Mouse (Mus musculus): ENCODE data around the gene Hdgfl2. TPM values are rescaled to one million over a fixed set of nuclear protein-coding genes. Genes with fewer than 3 reads are reported as not detected.

The Hdgfl2 gene
- polyA plus RNA-seq, 1 experiment from 2014 or later = 155 TPM

GRCm38 (mm10) chr17:56108334-56109044 lies 29.1 kb downstream of the Hdgfl2 start:
- 74% methylated on average over 6 of the region's 6 CpGs for WGBS
- H3K4me2 ChIP-seq = no peak overlapping the region
- H3K9ac ChIP-seq = no peak overlapping the region
- H3K27ac ChIP-seq = no peak overlapping the region
- no peak overlapping the region for H3K4me3 ChIP-seq
- no peak for ATAC-seq (ENCODE audit: insufficient number of reproducible peaks, insufficient read depth, low FRiP score, low TSS enrichment, low read depth)
- no peaks in the 10 kb centered on the region for H3K4me1 ChIP-seq
- peaks cover 17% of the 10 kb centered on the region for H3K36me3 ChIP-seq
- H3K27me3 ChIP-seq = no peaks in the 10 kb centered on the region
- no peaks in the 10 kb centered on the region for H3K9me3 ChIP-seq

- Histone ChIP-seq H3K9ac (no peak within 1 kb of the TSS), H3K9me3 (no peaks in the 10 kb centered on the region), H3K4me3 (no peak within 1 kb of the TSS), H3K27me3 (no peaks in the 10 kb centered on the region), H3K4me1 (no peaks in the 10 kb centered on the region), H3K4me2 (no peak within 1 kb of the TSS), H3K36me3 (0 out of 2 replicates have a peak, but pooled peaks cover 11% of the 10 kb centered on the region), H3K27ac (no peak within 1 kb of the TSS)
- ATAC-seq (ENCODE audit: insufficient number of reproducible peaks, insufficient read depth, low FRiP score, low TSS enrichment, low read depth) = 0 out of 2 replicates have a peak, but pooled peaks have one; percentile 22
- 66% methylated on average over 10 of the region's 10 CpGs for WGBS
Observed at GRCm38 (mm10) chr17:56109219-56110051, 30.0 kb downstream of the Hdgfl2 start, which contains the start of gene Plin4. Plin4 (minus strand) TSS chr17:56109803.

GRCm38 (mm10) chr17:56110571-56110970 lies 31.1 kb downstream of the Hdgfl2 start:
- no peaks in the 10 kb centered on the region for H3K4me1 ChIP-seq
- 68% methylated on average over 4 of the region's 4 CpGs for WGBS
- no peaks in the 10 kb centered on the region for H3K27me3 ChIP-seq
- 0 out of 2 replicates have a peak, but pooled peaks cover 11% of the 10 kb centered on the region for H3K36me3 ChIP-seq
- no peak overlapping the region for H3K4me3 ChIP-seq
- no peak overlapping the region for H3K4me2 ChIP-seq
- H3K9ac ChIP-seq = no peak overlapping the region
- H3K27ac ChIP-seq = no peak overlapping the region
- ATAC-seq (ENCODE audit: insufficient number of reproducible peaks, insufficient read depth, low FRiP score, low TSS enrichment, low read depth) = no peak
- H3K9me3 ChIP-seq = no peaks in the 10 kb centered on the region

GRCm38 (mm10) chr17:56111021-56111420 lies 31.6 kb downstream of the Hdgfl2 start:
- Histone ChIP-seq H3K9me3 (no peaks in the 10 kb centered on the region), H3K4me1 (no peaks in the 10 kb centered on the region), H3K36me3 (0 out of 2 replicates have a peak, but pooled peaks cover 11% of the 10 kb centered on the region), H3K4me2 (no peak overlapping the region), H3K4me3 (no peak overlapping the region), H3K9ac (no peak overlapping the region), H3K27me3 (peaks cover 3% of the 10 kb centered on the region), H3K27ac (no peak overlapping the region)
- WGBS = 60% methylated on average over 1 of the region's 1 CpGs
- no peak for ATAC-seq (ENCODE audit: insufficient number of reproducible peaks, insufficient read depth, low FRiP score, low TSS enrichment, low read depth)

- no peaks in the 10 kb centered on the region for H3K4me1 ChIP-seq
- H3K4me2 ChIP-seq = no peak overlapping the region
- ATAC-seq (ENCODE audit: insufficient number of reproducible peaks, insufficient read depth, low FRiP score, low TSS enrichment, low read depth) = no peak
- 43% methylated on average over 5 of the region's 5 CpGs for WGBS
- H3K9ac ChIP-seq = no peak overlapping the region
- H3K27ac ChIP-seq = no peak overlapping the region
- H3K4me3 ChIP-seq = no peak overlapping the region
- H3K27me3 ChIP-seq = peaks cover 12% of the 10 kb centered on the region
- H3K9me3 ChIP-seq = no peaks in the 10 kb centered on the region
- 0 out of 2 replicates have a peak, but pooled peaks cover 11% of the 10 kb centered on the region for H3K36me3 ChIP-seq
Observed at GRCm38 (mm10) chr17:56111864-56112263, 32.4 kb downstream of the Hdgfl2 start.

- no peak overlapping the region for H3K4me3 ChIP-seq
- ATAC-seq (ENCODE audit: insufficient number of reproducible peaks, insufficient read depth, low FRiP score, low TSS enrichment, low read depth) = no peak
- H3K9ac ChIP-seq = 0 out of 2 replicates have a peak overlapping the region, but pooled peaks have one; percentile 21
- H3K27me3 ChIP-seq = peaks cover 20% of the 10 kb centered on the region
- no peak overlapping the region for H3K4me2 ChIP-seq
- 0 out of 2 replicates have a peak overlapping the region, but pooled peaks have one; percentile 7 for H3K27ac ChIP-seq
- 67% methylated on average over 3 of the region's 3 CpGs for WGBS
- peaks cover 5% of the 10 kb centered on the region for H3K4me1 ChIP-seq
- H3K9me3 ChIP-seq = no peaks in the 10 kb centered on the region
- 0 out of 2 replicates have a peak, but pooled peaks cover 6% of the 10 kb centered on the region for H3K36me3 ChIP-seq
Observed at GRCm38 (mm10) chr17:56112743-56113142, 33.3 kb downstream of the Hdgfl2 start.

DNA sequence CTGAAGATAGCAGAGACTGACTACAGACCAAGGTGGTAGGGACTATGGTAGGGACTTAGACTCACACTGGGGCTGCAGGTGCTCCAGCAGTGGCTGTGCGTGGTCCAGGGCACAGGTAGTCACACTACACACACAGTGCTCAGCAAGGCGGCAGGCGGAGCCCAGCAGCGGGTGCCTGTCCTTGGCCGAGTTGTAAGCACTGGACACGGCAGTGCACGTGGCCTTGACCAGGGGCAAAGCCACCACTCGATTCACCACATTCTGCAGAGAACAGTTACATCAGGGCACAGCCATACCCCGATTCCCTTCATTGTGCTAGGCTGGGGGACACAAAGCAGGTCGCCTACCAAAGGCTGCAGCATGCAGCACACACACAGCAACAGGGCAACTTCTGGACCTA lies 36.8 kb downstream of the Hdgfl2 start:
- 76% methylated on average over 10 of the region's 10 CpGs for WGBS

GRCm38 (mm10) chr17:56117251-56117710 lies 37.8 kb downstream of the Hdgfl2 start, which contains the start of gene Plin5:
Plin5 (minus strand) TSS chr17:56117596.
- peak within 1 kb of the TSS; percentile 59 for H3K4me2 ChIP-seq
- no peak for ATAC-seq (ENCODE audit: insufficient number of reproducible peaks, insufficient read depth, low FRiP score, low TSS enrichment, low read depth)
- H3K4me1 ChIP-seq = peaks cover 17% of the 10 kb centered on the region
- H3K27me3 ChIP-seq = peaks cover 64% of the 10 kb centered on the region
- WGBS = 1% methylated on average over 27 of the region's 27 CpGs
- H3K36me3 ChIP-seq = no peaks in the 10 kb centered on the region
- H3K27ac ChIP-seq = no peak within 1 kb of the TSS
- 0 out of 2 replicates have a peak within 1 kb of the TSS, but pooled peaks have one; percentile 44 for H3K9ac ChIP-seq
- peak within 1 kb of the TSS; percentile 36 for H3K4me3 ChIP-seq
- H3K9me3 ChIP-seq = peaks cover 2% of the 10 kb centered on the region

More for the DNA sequence above, 36.8 kb downstream of the Hdgfl2 start:
- no peak for ATAC-seq (ENCODE audit: insufficient number of reproducible peaks, insufficient read depth, low FRiP score, low TSS enrichment, low read depth)
- peaks cover 17% of the 10 kb centered on the region for H3K4me1 ChIP-seq
- H3K27me3 ChIP-seq = peaks cover 53% of the 10 kb centered on the region
- no peak overlapping the region for H3K9ac ChIP-seq
- H3K4me3 ChIP-seq = no peak overlapping the region
- H3K27ac ChIP-seq = no peak overlapping the region
- H3K36me3 ChIP-seq = no peaks in the 10 kb centered on the region
- H3K4me2 ChIP-seq = no peak overlapping the region
- no peaks in the 10 kb centered on the region for H3K9me3 ChIP-seq

DNA sequence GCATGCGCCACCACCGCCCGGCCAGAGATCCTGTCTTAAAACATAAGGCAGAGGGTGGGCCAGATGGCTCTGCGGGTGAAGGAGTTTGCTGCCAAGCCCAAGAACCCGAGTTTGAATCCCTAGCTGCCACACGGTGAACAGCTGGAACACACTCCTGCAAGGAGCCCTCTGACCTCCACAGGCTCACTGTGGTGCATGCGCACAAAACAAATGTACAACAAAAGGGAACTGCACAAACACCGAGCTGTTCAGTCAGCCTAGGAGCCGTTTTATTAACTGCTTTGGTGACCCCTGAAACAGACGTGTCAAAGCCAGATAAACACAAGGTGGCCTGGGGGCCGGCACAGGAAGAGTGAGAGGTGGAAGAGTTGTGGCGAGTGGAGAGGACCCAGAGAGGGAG lies 40.0 kb downstream of the Hdgfl2 start:
- no peak overlapping the region for H3K9ac ChIP-seq
- H3K4me2 ChIP-seq = no peak overlapping the region
- peaks cover 10% of the 10 kb centered on the region for H3K9me3 ChIP-seq
- no peak for ATAC-seq (ENCODE audit: insufficient number of reproducible peaks, insufficient read depth, low FRiP score, low TSS enrichment, low read depth)
- no peak overlapping the region for H3K27ac ChIP-seq
- H3K36me3 ChIP-seq = peaks cover 13% of the 10 kb centered on the region; the same call in 1 of the 2 replicates
- 47% methylated on average over 12 of the region's 12 CpGs for WGBS
- no peak overlapping the region for H3K4me3 ChIP-seq
- H3K27me3 ChIP-seq = peaks cover 86% of the 10 kb centered on the region
- H3K4me1 ChIP-seq = peaks cover 24% of the 10 kb centered on the region

- Histone ChIP-seq H3K27me3 (peaks cover 94% of the 10 kb centered on the region), H3K9me3 (peaks cover 10% of the 10 kb centered on the region), H3K4me3 (peak overlapping the region; percentile 22), H3K27ac (no peak overlapping the region), H3K36me3 (peaks cover 13% of the 10 kb centered on the region; the same call in 1 of the 2 replicates), H3K4me2 (peak overlapping the region; percentile 40), H3K9ac (0 out of 2 replicates have a peak overlapping the region, but pooled peaks have one; percentile 21), H3K4me1 (peaks cover 27% of the 10 kb centered on the region)
- ATAC-seq (ENCODE audit: insufficient number of reproducible peaks, insufficient read depth, low FRiP score, low TSS enrichment, low read depth) = no peak
- WGBS = 6% methylated on average over 66 of the region's 66 CpGs
Observed at GRCm38 (mm10) chr17:56119981-56120880, 40.8 kb downstream of the Hdgfl2 start.
